Mouse (Mus musculus): ENCODE data around the gene Cdx2. TPM values are rescaled to one million over a fixed set of nuclear protein-coding genes. Genes with fewer than 3 reads are reported as not detected.

Gene Cdx2
- polyA plus RNA-seq, 1 experiment from 2014 or later: not detected

GRCm38 (mm10) chr5:147312830-147313685 lies 6.0 kb upstream of the Cdx2 start:
- Histone ChIP-seq H3K27me3 (peaks cover 100% of the 10 kb centered on the region), H3K9me3 (no peaks in the 10 kb centered on the region), H3K27ac (no peak overlapping the region), H3K36me3 (no peaks in the 10 kb centered on the region), H3K4me2 (replicated peaks) (no peak overlapping the region), H3K9ac (replicated peaks) (no peak overlapping the region), H3K4me3 (replicated peaks) (no peak overlapping the region), H3K4me1 (replicated peaks) (peaks cover 7% of the 10 kb centered on the region; the same call in 1 of the 2 replicates)
- under 1% methylated on average over 27 of the region's 27 CpGs for WGBS
- ATAC-seq: no peak

- 0% methylated on average over 1 of the region's 2 CpGs for WGBS
- Histone ChIP-seq H3K36me3 (no peaks in the 10 kb centered on the region), H3K4me1 (replicated peaks) (peaks cover 12% of the 10 kb centered on the region), H3K9ac (replicated peaks) (no peak overlapping the region), H3K27me3 (peaks cover 100% of the 10 kb centered on the region), H3K9me3 (no peaks in the 10 kb centered on the region), H3K4me3 (replicated peaks) (no peak overlapping the region), H3K4me2 (replicated peaks) (no peak overlapping the region), H3K27ac (no peak overlapping the region)
- ATAC-seq: no peak
These were observed 2.7 kb upstream of the Cdx2 start for GRCm38 (mm10) chr5:147309786-147310185.

- 4% methylated on average over 9 of the region's 9 CpGs for WGBS
- Histone ChIP-seq H3K4me2 (replicated peaks) (no peak overlapping the region), H3K36me3 (no peaks in the 10 kb centered on the region), H3K9ac (replicated peaks) (no peak overlapping the region), H3K27ac (no peak overlapping the region), H3K4me3 (replicated peaks) (no peak overlapping the region), H3K9me3 (no peaks in the 10 kb centered on the region), H3K27me3 (peaks cover 100% of the 10 kb centered on the region), H3K4me1 (replicated peaks) (peaks cover 20% of the 10 kb centered on the region)
- ATAC-seq: no peak
These were observed 1.4 kb upstream of the Cdx2 start for GRCm38 (mm10) chr5:147308451-147308850.

- H3K27ac ChIP-seq: no peak overlapping the region
- H3K27me3 ChIP-seq: peaks cover 100% of the 10 kb centered on the region
- ATAC-seq: no peak
- no peak overlapping the region for H3K9ac ChIP-seq (replicated peaks)
- H3K9me3 ChIP-seq: no peaks in the 10 kb centered on the region
- H3K4me3 ChIP-seq (replicated peaks): no peak overlapping the region
- H3K36me3 ChIP-seq: no peaks in the 10 kb centered on the region
- H3K4me1 ChIP-seq (replicated peaks): peaks cover 20% of the 10 kb centered on the region
- 1% methylated on average over 12 of the region's 12 CpGs for WGBS
- H3K4me2 ChIP-seq (replicated peaks): no peak overlapping the region
These were observed 322 bp upstream of the Cdx2 start for GRCm38 (mm10) chr5:147307398-147307785.

GRCm38 (mm10) chr5:147305856-147306637 lies 1.0 kb downstream of the Cdx2 start:
- Histone ChIP-seq H3K27ac (no peak overlapping the region), H3K27me3 (peaks cover 100% of the 10 kb centered on the region), H3K9ac (replicated peaks) (no peak overlapping the region), H3K9me3 (no peaks in the 10 kb centered on the region), H3K4me1 (replicated peaks) (peaks cover 22% of the 10 kb centered on the region), H3K4me3 (replicated peaks) (peak overlapping the region; percentile 8; the same call in 1 of the 2 replicates), H3K4me2 (replicated peaks) (no peak overlapping the region), H3K36me3 (no peaks in the 10 kb centered on the region)
- no peak for ATAC-seq
- WGBS: under 1% methylated on average over 58 of the region's 58 CpGs

- WGBS: under 1% methylated on average over 16 of the region's 16 CpGs
- H3K4me3 ChIP-seq (replicated peaks): no peak overlapping the region
- H3K27ac ChIP-seq: no peak overlapping the region
- H3K9me3 ChIP-seq: no peaks in the 10 kb centered on the region
- H3K9ac ChIP-seq (replicated peaks): no peak overlapping the region
- peaks cover 100% of the 10 kb centered on the region for H3K27me3 ChIP-seq
- H3K36me3 ChIP-seq: no peaks in the 10 kb centered on the region
- H3K4me1 ChIP-seq (replicated peaks): peaks cover 22% of the 10 kb centered on the region
- no peak overlapping the region for H3K4me2 ChIP-seq (replicated peaks)
- ATAC-seq: no peak
These were observed 1.9 kb downstream of the Cdx2 start for GRCm38 (mm10) chr5:147305166-147305565.

- Histone ChIP-seq H3K27ac (no peak overlapping the region), H3K9ac (replicated peaks) (no peak overlapping the region), H3K4me1 (replicated peaks) (peaks cover 28% of the 10 kb centered on the region), H3K36me3 (no peaks in the 10 kb centered on the region), H3K9me3 (no peaks in the 10 kb centered on the region), H3K27me3 (peaks cover 100% of the 10 kb centered on the region), H3K4me3 (replicated peaks) (peak overlapping the region; percentile 9; the same call in 1 of the 2 replicates), H3K4me2 (replicated peaks) (no peak overlapping the region; the same call in 1 of the 2 replicates)
- WGBS: under 1% methylated on average over 54 of the region's 54 CpGs
- no peak for ATAC-seq
These were observed 2.6 kb downstream of the Cdx2 start for GRCm38 (mm10) chr5:147304276-147305155.

GRCm38 (mm10) chr5:147302746-147303400 lies 4.2 kb downstream of the Cdx2 start:
- no peak for ATAC-seq
- Histone ChIP-seq H3K4me2 (replicated peaks) (no peak overlapping the region), H3K9ac (replicated peaks) (no peak overlapping the region), H3K36me3 (no peaks in the 10 kb centered on the region), H3K27ac (no peak overlapping the region), H3K4me1 (replicated peaks) (peaks cover 33% of the 10 kb centered on the region), H3K27me3 (peaks cover 100% of the 10 kb centered on the region), H3K9me3 (no peaks in the 10 kb centered on the region), H3K4me3 (replicated peaks) (no peak overlapping the region)
- WGBS: 5% methylated on average over 13 of the region's 13 CpGs

- no peak for ATAC-seq
These were observed 4.9 kb downstream of the Cdx2 start for GRCm38 (mm10) chr5:147302141-147302540.

GRCm38 (mm10) chr5:147301781-147302070 lies 5.3 kb downstream of the Cdx2 start:
- Histone ChIP-seq H3K4me3 (replicated peaks) (no peak overlapping the region), H3K27ac (no peak overlapping the region), H3K27me3 (peaks cover 100% of the 10 kb centered on the region), H3K4me1 (replicated peaks) (peaks cover 33% of the 10 kb centered on the region), H3K4me2 (replicated peaks) (no peak overlapping the region), H3K36me3 (no peaks in the 10 kb centered on the region), H3K9ac (replicated peaks) (no peak overlapping the region), H3K9me3 (no peaks in the 10 kb centered on the region)
- ATAC-seq: no peak
- under 1% methylated on average over 10 of the region's 10 CpGs for WGBS

More at GRCm38 (mm10) chr5:147302141-147302540, 4.9 kb downstream of the Cdx2 start:
- Histone ChIP-seq H3K27ac (no peak overlapping the region), H3K27me3 (peaks cover 100% of the 10 kb centered on the region), H3K9me3 (no peaks in the 10 kb centered on the region), H3K9ac (replicated peaks) (no peak overlapping the region), H3K4me1 (replicated peaks) (peaks cover 33% of the 10 kb centered on the region), H3K4me3 (replicated peaks) (no peak overlapping the region), H3K4me2 (replicated peaks) (no peak overlapping the region), H3K36me3 (no peaks in the 10 kb centered on the region)
- WGBS: 4% methylated on average over 8 of the region's 8 CpGs

Data from midbrain, embryonic 13.5 days (tissue).